Mouse (Mus musculus) liver, embryonic 15.5 days (tissue): Measurements from ENCODE around the gene Hmga2. TPM values are rescaled to one million over a fixed set of nuclear protein-coding genes. Genes with fewer than 3 reads are reported as not detected.

Source experiments
- ATAC-seq: fragments of 200-750 bp; cut with Nextera tagmentation; 2 replicates; pipeline ENCODE4 v1.8.0; 2017; ENCODE audit warnings: moderate number of reproducible peaks, mild to moderate bottlenecking, moderate library complexity; ENCODE audit not compliant: insufficient read depth
- H3K27ac ChIP-seq: fragments of 300-500 bp; sonication (generic); replicated peaks from 2 replicates; pipeline ENCODE4 v1.5.1; 2015; ENCODE audit warnings: mild to moderate bottlenecking, inconsistent platforms
- H3K27me3 ChIP-seq: fragments of 300-500 bp; sonication (generic); 2 replicates; pipeline ENCODE4 v1.6.1; 2015; ENCODE audit warnings: mild to moderate bottlenecking, inconsistent platforms
- H3K36me3 ChIP-seq: fragments of 300-500 bp; sonication (generic); replicated peaks from 2 replicates; pipeline ENCODE4 v1.6.1; 2015; ENCODE audit warnings: moderate library complexity, mild to moderate bottlenecking, inconsistent platforms
- H3K4me1 ChIP-seq: fragments of 300-500 bp; sonication (generic); replicated peaks from 2 replicates; pipeline ENCODE4 v1.6.1; 2015; ENCODE audit warnings: inconsistent platforms
- H3K4me2 ChIP-seq: fragments of 300-500 bp; sonication (generic); 2 replicates; pipeline ENCODE4 v1.6.1; 2015; ENCODE audit warnings: moderate library complexity, mild to moderate bottlenecking, inconsistent platforms
- H3K4me3 ChIP-seq: fragments of 300-500 bp; sonication (generic); replicated peaks from 2 replicates; pipeline ENCODE4 v1.5.1; 2015; ENCODE audit warnings: mild to moderate bottlenecking, inconsistent platforms
- H3K9ac ChIP-seq: fragments of 300-500 bp; sonication (generic); 2 replicates; pipeline ENCODE4 v1.6.1; 2015; ENCODE audit warnings: moderate library complexity, mild to moderate bottlenecking, inconsistent platforms
- H3K9me3 ChIP-seq: fragments of 300-500 bp; sonication (generic); replicated peaks from 2 replicates; pipeline ENCODE4 v1.6.1; 2016; ENCODE audit warnings: inconsistent platforms
- WGBS: fragments of 180-500 bp; shearing (Covaris S2); methylation state at CpG from one replicate; pipeline ENCODE4 v1.1.7; 2015; ENCODE audit warnings: mixed read lengths; ENCODE audit not compliant: insufficient replicate concordance; 5-methylcytosine and 5-hydroxymethylcytosine counted together
- polyA plus RNA-seq: library from polyadenylated mRNA; unstranded; fragments of >200 nt; fragmentation: Nextera tagmentation; extraction: Ambion mirVana; gene quantifications from 2 replicates; pipeline ENCODE4 v1.2.1, GENCODE M21; 2015

Gene Hmga2
- polyA plus RNA-seq, 1 experiment from 2014 or later = 2.1 TPM

DNA sequence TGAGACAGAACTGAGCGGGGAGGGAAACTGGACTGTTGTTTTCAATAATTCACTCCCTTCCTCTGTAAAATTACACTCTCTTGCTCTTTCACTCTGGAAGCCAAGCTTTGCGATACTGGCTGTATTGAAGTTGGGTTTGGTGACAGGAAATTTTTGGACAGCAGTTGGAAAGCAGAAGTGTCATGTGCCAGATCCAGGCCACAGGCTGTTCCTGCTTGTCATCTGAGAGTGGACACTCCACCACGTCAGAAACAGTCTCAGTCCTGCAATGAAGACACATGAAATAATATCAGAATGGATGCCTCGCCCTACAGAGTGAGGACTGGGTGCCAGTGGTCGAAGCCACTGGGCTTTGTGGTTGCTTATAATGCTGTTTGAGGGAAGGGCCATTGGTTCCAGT, 15.2 kb upstream of the Hmga2 start:
- WGBS = 40% methylated on average over 5 of the region's 5 CpGs
- no peak overlapping the region for H3K4me2 ChIP-seq
- H3K36me3 ChIP-seq = no peaks in the 10 kb centered on the region
- no peaks in the 10 kb centered on the region for H3K27me3 ChIP-seq
- H3K4me1 ChIP-seq = no peaks in the 10 kb centered on the region
- no peak for ATAC-seq
- no peak overlapping the region for H3K27ac ChIP-seq
- no peak overlapping the region for H3K4me3 ChIP-seq
- no peaks in the 10 kb centered on the region for H3K9me3 ChIP-seq
- H3K9ac ChIP-seq = no peak overlapping the region

DNA sequence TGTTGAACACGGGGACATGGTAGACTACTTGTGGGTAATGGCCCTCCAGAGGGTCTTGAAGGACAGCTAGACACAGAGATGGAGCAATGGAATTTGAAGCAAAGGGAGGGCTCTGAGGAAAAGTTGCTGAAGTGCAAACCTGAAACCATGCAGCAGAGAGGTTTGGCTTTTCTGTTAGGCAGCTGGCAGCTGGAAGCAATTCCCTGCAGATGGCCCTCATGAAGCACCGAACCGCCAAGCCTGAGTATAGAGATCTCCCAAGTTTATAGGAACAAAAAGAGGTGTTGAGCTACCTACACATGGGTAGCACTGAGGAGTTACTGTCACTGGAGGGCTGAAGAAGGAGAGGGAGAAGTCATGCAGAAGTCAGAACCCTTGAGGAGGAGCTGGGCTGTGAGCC, 13.3 kb upstream of the Hmga2 start:
- 65% methylated on average over 3 of the region's 3 CpGs for WGBS
- H3K27ac ChIP-seq = no peak overlapping the region

DNA sequence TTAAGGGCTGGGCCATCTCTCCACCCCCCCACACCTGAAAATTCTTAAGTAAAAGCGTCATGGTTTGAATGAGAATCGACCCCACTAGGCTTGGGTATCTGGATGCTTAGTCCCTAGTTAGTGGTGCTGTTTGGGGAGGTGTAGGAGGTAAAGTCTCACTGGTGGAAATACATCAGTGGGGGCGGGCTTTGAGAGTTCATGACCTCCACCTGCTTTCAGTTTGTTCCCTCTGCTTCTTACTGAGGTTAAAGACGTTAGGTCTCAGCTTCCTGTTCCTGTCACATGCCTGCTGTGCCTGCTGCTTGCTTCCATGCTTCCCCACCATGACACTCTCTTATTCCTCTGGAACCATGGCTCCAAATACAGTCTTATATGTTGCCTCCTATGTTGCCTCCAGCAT, 12.3 kb upstream of the Hmga2 start:
- Histone ChIP-seq H3K36me3 (no peaks in the 10 kb centered on the region), H3K9me3 (no peaks in the 10 kb centered on the region), H3K4me2 (no peak overlapping the region), H3K27ac (no peak overlapping the region), H3K4me1 (no peaks in the 10 kb centered on the region), H3K9ac (no peak overlapping the region), H3K4me3 (no peak overlapping the region), H3K27me3 (no peaks in the 10 kb centered on the region)
- ATAC-seq = no peak
- 55% methylated on average over 4 of the region's 4 CpGs for WGBS

More for the DNA sequence above, 13.3 kb upstream of the Hmga2 start:
- no peak for ATAC-seq
- Histone ChIP-seq H3K27me3 (no peaks in the 10 kb centered on the region), H3K9ac (no peak overlapping the region), H3K9me3 (no peaks in the 10 kb centered on the region), H3K36me3 (no peaks in the 10 kb centered on the region), H3K4me3 (no peak overlapping the region), H3K4me2 (no peak overlapping the region), H3K4me1 (no peaks in the 10 kb centered on the region)

DNA sequence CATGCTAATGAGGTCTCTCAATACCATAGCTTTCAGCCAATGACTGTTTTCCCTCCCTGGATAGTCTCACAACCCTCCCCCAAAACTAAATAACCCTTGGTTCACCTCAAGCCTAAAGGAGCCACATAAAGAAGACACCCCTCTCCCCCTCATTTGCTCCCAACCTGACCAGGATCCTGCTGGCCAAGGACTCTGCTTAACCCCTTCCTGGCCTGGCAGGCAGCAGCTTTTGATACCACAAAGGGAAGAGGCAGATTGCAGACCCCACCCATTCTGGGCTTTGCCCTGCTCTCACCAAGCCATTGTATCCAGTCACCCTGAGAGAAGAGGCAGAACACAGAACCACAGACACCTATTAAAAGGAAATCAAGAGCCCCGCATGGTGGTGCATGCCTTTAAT, 11.6 kb upstream of the Hmga2 start:
- WGBS = 60% methylated on average over 1 of the region's 1 CpGs
- H3K9ac ChIP-seq = no peak overlapping the region
- H3K9me3 ChIP-seq = no peaks in the 10 kb centered on the region
- H3K4me1 ChIP-seq = no peaks in the 10 kb centered on the region
- H3K27ac ChIP-seq = no peak overlapping the region
- H3K27me3 ChIP-seq = no peaks in the 10 kb centered on the region
- no peak overlapping the region for H3K4me3 ChIP-seq
- no peak for ATAC-seq
- no peak overlapping the region for H3K4me2 ChIP-seq
- no peaks in the 10 kb centered on the region for H3K36me3 ChIP-seq

DNA sequence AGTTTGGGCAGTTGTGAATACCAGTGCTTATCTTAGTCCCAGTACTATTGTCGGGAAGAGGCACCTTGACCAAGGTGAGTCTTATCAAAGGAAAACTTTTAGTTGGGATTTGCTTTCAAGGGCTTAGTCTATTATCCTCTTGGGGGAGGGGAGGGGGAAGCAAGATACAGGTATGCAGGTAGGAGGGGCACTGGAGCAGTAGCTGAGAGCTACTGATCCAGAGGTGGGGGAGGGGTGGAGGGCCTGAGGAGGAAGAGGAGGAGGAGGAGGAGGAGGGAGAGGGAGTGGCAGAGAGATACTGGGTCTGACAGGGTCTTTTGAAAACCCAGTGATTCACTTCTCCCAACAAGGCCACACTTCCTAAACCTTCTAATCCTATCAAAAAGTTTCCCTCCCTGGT, 9.2 kb upstream of the Hmga2 start:
- no peak for ATAC-seq
- 41% methylated on average over 1 of the region's 1 CpGs for WGBS

DNA sequence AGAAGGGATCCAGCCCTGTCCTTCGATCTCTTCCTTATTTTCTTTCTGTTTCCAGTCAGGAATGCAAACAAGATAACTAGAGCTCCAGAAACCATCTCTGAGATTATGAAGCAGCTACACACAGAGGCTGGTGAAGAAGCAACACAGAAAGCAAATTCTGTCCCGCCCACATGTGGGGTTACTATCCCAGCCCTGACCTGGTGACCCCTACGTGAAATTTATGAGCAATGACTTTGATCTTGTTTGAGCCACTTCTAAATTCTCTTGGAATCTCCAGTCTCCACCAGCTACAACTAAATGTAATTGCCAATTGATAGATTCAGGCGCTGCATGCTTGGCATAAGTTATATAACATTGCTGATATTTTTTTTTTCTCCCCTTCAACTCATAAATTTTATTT, 7.9 kb upstream of the Hmga2 start:
- H3K4me3 ChIP-seq = no peak overlapping the region
- 55% methylated on average over 4 of the region's 4 CpGs for WGBS
- no peak overlapping the region for H3K9ac ChIP-seq
- no peak overlapping the region for H3K27ac ChIP-seq
- no peaks in the 10 kb centered on the region for H3K36me3 ChIP-seq
- no peak for ATAC-seq
- H3K27me3 ChIP-seq = peaks cover 10% of the 10 kb centered on the region
- no peak overlapping the region for H3K4me2 ChIP-seq
- H3K9me3 ChIP-seq = no peaks in the 10 kb centered on the region
- no peaks in the 10 kb centered on the region for H3K4me1 ChIP-seq

More for the DNA sequence above, 9.2 kb upstream of the Hmga2 start:
- no peak overlapping the region for H3K27ac ChIP-seq
- H3K27me3 ChIP-seq = no peaks in the 10 kb centered on the region
- H3K36me3 ChIP-seq = no peaks in the 10 kb centered on the region
- H3K9me3 ChIP-seq = no peaks in the 10 kb centered on the region
- no peaks in the 10 kb centered on the region for H3K4me1 ChIP-seq
- no peak overlapping the region for H3K9ac ChIP-seq
- H3K4me3 ChIP-seq = no peak overlapping the region
- no peak overlapping the region for H3K4me2 ChIP-seq

DNA sequence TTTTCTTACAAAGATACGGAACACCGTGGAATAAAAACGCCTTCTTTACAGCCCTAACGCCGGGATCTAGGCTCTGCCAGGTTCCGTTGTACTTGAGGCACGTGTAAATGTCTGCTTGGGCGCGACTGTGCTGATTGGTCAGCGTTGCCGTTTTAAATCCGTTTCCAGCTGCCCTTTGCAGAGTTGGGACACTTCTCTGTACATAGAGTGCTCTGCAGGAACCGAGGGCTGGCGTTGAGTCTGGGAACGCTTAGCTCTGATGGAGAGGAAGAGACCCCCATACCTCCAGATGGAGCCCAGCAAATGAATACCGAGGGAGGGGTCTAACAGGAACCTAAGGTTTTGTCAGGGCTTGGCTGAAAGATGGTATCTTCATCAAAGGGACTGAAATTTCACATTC, 1.9 kb upstream of the Hmga2 start:
- no peak overlapping the region for H3K27ac ChIP-seq
- no peak for ATAC-seq
- no peaks in the 10 kb centered on the region for H3K36me3 ChIP-seq

DNA sequence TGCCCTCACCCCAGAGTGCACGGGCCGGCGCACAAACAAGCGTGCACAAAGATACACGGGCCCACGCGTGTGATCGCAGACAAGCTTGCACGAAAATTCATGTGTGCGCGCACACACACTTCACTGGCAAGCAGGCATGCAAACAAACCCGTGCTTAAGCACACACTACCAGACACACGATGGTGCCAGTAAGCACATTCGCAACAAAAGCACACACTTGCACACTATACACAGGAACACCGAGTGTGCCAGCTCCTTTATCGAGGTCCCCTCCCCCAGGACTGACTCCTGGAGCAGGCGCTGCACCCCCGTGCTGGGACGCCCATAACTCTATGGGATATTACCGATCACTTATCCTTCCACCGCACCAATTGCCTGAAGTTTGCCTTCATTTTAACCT, 1.2 kb upstream of the Hmga2 start:
- no peaks in the 10 kb centered on the region for H3K9me3 ChIP-seq
- no peaks in the 10 kb centered on the region for H3K36me3 ChIP-seq
- peaks cover 12% of the 10 kb centered on the region; the same call in 1 of the 2 replicates for H3K4me1 ChIP-seq
- ATAC-seq = no peak
- H3K4me2 ChIP-seq = peak overlapping the region; percentile 78
- 0% methylated on average over 21 of the region's 21 CpGs for WGBS
- H3K27me3 ChIP-seq = peaks cover 74% of the 10 kb centered on the region
- H3K27ac ChIP-seq = no peak overlapping the region
- H3K9ac ChIP-seq = no peak overlapping the region
- H3K4me3 ChIP-seq = peak overlapping the region; percentile 61

More for the DNA sequence above, 1.9 kb upstream of the Hmga2 start:
- WGBS = under 1% methylated on average over 16 of the region's 16 CpGs
- Histone ChIP-seq H3K9ac (no peak overlapping the region), H3K4me1 (peaks cover 12% of the 10 kb centered on the region; the same call in 1 of the 2 replicates), H3K4me2 (peak overlapping the region; percentile 78), H3K9me3 (no peaks in the 10 kb centered on the region), H3K27me3 (peaks cover 68% of the 10 kb centered on the region), H3K4me3 (peak overlapping the region; percentile 61)

DNA sequence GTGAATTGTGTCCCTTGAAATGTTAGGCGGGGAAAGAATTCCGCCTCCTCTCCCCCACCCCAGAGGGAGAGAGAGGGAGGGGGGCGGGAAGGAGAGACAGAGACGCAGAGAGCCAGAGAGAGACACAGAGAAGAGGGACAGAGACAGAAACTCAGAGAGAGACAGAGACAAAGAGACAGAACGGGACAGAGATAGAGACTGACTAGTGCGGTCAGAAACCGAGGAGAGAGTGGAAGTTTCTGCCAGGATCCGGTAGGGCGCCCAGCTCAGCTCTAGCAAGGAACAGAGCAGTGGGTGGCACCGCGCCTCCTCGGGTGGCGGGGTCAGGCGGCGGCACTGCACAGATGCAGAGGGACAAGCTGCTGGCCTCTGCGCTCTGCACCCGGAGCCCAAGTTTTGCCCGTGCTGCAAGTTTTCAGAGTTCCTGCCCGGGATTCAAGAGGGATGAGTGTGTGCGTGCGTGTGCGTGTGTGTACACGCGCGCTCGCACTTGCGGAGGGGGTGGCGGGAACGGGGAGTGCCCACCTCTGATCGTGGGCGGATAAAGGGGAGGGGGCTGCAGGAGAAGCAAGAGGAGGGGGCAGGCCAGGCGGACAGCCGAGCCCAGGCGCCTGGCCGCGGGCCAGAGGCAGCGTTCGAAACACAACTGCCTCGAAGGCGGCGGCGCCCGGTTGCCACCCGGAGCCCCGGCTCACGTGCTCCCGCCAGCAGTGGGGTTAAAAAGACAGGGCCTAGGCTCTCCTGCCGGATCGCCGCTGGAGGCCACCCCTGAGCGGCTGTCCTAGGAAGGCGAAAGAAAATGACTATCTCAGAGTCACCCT, 457 bp upstream of the Hmga2 start:
- Histone ChIP-seq H3K9ac (peak overlapping the region; percentile 18; the same call in 1 of the 2 replicates), H3K27me3 (peaks cover 74% of the 10 kb centered on the region), H3K4me3 (peak overlapping the region; percentile 61), H3K27ac (0 out of 2 replicates have a peak overlapping the region, but pooled peaks have one; percentile 38), H3K4me2 (peak overlapping the region; percentile 78), H3K4me1 (peaks cover 12% of the 10 kb centered on the region; the same call in 1 of the 2 replicates), H3K36me3 (no peaks in the 10 kb centered on the region), H3K9me3 (no peaks in the 10 kb centered on the region)
- 0% methylated on average over 52 of the region's 52 CpGs for WGBS
- 0 out of 2 replicates have a peak, but pooled peaks have one; percentile 45 for ATAC-seq

DNA sequence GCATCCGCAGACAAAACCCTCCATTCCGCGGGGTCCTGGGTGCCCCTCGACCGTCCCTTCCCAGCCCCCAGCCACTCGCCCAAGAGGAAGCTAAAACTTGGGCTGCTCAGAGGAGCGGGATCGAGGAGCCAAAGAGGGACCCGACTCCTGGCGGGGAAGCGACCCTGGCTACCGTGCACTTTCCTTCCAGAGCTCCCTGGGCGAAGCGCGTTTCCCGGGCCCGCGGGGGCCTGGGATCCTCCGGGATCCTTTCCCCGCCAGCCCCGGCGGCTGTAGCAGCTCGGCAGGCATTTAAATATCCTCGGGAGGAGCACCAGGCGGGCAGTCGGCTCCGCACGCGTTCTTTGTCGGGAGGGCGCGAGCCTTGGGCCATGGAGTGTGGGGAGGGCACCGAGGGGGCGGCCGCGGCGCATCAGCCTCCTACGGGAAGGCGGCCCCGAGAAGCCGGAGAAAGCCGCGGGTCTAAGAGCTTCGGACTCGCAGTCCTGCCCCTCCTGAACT, 1.2 kb downstream of the Hmga2 start:
- peak overlapping the region; percentile 61 for H3K4me3 ChIP-seq
- under 1% methylated on average over 45 of the region's 45 CpGs for WGBS
- peaks cover 71% of the 10 kb centered on the region for H3K27me3 ChIP-seq
- ATAC-seq = no peak
- H3K4me1 ChIP-seq = peaks cover 12% of the 10 kb centered on the region; the same call in 1 of the 2 replicates
- H3K27ac ChIP-seq = no peak overlapping the region
- H3K36me3 ChIP-seq = no peaks in the 10 kb centered on the region
- H3K9me3 ChIP-seq = no peaks in the 10 kb centered on the region
- H3K4me2 ChIP-seq = peak overlapping the region; percentile 78
- peak overlapping the region; percentile 45 for H3K9ac ChIP-seq

DNA sequence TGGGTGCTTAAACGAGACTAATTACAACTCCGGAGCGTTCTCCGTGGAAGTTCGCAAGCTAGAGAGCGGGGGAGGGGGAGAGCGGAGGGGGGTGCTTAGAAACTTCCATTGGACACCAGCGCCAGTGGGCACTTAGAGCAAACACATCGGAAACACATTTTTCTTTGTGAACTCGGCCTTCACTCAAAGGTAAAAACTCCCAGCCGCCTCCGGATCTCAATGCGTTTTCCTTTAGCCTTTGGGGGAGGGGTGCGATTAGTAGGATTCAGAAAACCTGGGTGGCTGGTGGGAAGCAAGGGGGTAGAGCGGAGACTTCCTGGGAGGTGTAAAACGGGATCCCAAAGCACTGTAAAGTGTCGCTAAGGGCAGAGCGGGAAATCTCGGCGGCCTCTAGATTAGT, 2.0 kb downstream of the Hmga2 start:
- no peak for ATAC-seq
- WGBS = under 1% methylated on average over 20 of the region's 20 CpGs
- H3K4me1 ChIP-seq = peaks cover 12% of the 10 kb centered on the region; the same call in 1 of the 2 replicates
- H3K27ac ChIP-seq = no peak overlapping the region
- peak overlapping the region; percentile 61 for H3K4me3 ChIP-seq
- no peaks in the 10 kb centered on the region for H3K36me3 ChIP-seq
- no peaks in the 10 kb centered on the region for H3K9me3 ChIP-seq
- no peak overlapping the region for H3K9ac ChIP-seq
- peaks cover 63% of the 10 kb centered on the region for H3K27me3 ChIP-seq
- peak overlapping the region; percentile 78 for H3K4me2 ChIP-seq
